Mouse (Mus musculus) urinary bladder, adult 18-20 months (tissue): Measurements from ENCODE around the gene Tsen2.

ENCODE experiments used
- DNase-seq, 2 experiments: peaks; one replicate each; pipeline ENCODE4 v3.0.0; 2022; ENCODE audit warnings: low spot score in 2 of 2, mixed read lengths in 2 of 2

Gene Tsen2

DNA sequence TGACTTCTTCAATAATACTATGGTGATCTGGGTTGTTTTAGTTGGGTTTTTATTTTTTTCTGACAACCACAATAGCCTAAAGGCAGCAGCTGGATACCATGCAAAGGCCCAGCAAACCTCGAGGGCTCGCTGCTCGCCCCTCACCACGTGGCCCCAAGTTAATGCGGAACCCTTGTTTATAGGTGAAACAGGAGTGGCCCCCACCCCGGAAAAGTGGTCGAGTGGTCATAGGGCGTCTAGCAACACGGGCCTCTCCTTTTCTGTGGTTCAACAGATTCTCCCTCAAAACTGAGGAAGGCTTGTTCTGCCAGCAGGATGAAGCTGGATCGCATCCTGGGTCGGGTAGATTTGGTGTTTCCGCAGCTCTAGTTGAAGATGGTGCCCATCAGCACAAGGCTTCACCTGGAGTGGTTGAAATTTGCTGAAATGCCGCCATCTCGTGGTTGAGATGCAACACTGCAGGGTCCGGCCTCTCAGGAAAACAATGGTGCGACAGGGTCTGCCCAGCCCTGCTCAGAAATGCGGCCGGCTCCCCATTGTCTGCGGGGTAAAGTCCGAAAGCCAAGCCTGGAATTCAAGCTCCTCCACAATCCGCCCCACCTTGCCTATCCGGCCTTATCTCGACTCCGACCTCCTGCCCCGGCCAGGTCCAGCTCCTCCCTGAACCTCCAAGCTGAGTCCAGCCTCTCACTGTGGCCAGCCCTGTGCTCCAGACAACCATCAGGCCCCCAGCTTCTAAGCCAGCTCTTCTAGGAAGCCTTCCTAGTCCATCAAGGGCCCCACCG, 5.6 kb upstream of the Tsen2 start:
- peak; percentile 82 to 84 for DNase-seq

DNA sequence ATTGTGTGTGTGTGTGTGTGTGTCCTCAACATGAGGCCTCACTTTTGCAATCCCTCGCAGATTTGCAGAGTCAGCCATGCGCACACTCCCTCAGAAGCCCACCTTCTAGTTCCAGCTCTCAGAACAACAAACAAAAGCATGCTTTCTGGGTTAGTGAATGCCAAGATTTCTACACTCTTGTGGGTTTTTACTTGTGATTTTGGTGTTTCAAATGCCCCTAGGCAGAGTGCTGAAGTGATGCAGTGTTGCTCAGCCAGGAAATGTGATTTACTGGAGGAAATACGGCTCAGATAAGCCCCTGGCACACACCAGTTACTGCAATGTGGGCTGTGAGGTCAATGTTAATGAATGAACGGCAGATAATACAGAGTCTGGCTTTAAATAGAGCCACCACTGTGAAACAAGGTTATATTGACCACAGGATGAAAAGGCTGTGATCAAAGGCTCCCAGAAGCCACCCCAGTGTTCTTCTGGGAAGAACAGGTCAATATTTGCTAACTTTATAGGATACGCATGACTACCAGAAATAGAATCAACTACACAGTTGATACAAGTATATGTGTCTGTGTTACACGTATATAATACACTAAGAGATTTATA, 2.7 kb upstream of the Tsen2 start:
- no peak for DNase-seq

DNA sequence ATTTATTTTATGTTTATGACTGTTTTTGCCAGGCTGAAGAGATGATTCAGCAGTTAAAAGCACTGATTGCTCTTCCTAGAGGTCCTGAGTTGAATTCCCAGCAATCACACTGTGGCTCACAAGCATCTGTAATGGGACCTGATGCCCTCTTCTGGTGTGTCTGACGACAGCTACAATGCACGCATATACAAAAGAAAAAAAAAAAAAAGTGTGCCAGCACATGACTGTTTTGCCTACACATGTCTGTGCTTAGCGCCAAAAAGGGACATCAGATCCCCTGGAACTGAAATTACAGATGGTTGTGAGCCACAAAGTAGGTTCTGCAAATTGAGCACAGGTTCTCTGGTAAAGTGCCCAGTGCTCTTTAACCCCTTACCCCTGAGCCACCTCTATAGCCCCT, 2.1 kb upstream of the Tsen2 start:
- DNase-seq, result no peak

DNA sequence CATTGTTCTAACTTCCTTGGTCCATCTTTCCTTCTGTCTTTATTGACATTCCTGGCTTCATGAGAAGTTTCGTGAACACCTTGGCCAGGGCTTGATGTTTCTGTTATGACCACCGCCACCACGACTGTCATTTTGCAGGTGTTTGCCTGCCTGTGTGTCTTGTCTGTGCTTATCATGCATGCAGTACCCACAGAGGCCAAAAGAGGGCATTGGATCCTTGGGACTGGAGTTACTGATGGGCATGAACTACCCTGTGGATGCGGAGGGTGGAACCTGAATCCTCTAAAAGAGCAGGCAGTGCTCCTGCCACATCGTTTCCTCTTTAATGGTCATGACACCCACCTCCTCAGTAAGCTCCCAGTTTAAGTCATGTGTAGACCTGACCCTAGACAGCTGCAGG, 1.8 kb downstream of the Tsen2 start:
- DNase-seq, result no peak

DNA sequence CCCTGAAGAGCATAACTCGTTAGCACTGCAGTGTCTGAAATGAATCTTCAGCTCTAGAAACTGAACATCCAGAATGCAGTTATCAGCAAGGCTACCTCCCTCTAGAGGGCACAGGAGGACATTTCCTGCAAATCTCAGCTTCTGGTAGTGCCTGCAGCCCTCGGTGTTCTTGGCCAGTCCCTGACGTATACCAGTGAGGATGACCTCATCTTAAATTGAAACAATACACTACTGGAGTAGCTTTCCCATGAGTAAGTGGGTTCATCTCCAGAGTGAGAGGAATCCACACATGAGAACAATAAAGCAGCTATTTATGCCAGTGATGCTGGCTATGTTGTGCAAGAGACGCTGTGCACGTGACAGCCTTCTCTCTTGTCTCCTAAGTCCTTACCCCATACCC, 11.0 kb downstream of the Tsen2 start:
- no peak for DNase-seq

DNA sequence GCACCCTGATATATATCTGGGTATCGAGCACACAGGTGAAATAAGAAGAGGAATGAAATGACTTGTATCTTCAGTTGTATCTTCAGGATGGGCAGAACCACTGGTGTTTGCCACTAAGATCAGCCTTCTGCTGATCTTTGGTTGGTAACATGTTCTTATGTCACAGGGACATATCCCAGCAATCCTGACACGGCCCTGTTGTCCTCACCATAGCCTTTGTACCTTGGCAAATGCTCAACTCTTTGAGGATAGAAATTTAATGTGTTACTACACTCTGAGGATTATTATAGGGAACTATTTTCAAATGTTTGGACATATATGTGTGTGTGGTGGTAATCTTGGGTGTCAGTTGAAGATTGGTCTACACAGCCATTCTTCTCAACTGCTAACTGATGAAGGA, 13.7 kb downstream of the Tsen2 start:
- DNase-seq, result no peak

DNA sequence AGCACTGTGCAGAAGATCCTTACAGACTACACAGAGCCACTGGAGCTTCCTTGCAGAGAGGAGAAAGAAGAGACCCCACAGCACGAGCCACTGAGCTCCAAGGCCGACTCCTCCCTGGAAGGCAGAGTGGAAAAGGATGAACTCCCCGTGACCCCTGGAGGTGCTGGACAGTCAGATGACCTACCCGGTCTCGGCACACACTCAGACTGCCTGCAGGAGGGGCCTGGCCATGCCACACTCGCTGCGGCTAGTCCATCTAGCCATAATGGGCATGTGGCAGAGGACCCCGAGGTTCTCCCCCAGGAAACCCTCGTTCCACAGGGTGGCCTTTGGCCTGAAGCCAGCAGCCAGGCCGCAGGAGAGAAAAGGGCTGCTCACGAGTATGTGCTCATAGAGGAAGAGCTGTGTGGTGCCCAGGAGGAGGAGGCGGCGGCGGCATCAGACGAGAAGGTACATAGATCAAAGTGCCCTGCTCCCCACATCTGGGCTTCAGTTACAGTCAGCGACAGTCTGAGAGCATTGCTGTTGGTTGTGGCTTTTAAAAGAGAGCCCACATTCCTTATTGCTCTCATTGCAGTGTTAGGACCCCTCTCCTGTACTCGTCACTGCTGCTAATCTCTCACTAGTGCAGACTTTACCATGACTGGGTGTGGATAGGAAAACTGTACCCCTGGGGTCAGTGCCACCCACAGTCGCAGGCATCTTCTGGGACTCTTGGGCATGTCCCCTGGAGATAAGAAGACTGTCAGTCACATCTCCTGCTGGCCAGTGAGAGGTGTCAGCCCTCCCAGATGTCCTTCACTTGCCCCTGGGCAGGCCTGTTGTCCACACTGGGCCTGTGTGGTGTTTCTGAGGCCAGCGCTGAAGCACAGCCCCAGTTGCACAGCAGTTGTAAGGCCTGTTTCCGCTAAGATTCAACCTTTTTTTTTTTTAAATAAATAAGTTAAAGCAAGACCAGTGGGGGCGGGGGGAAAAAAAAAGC, 15.5 kb downstream of the Tsen2 start:
- no peak for DNase-seq

DNA sequence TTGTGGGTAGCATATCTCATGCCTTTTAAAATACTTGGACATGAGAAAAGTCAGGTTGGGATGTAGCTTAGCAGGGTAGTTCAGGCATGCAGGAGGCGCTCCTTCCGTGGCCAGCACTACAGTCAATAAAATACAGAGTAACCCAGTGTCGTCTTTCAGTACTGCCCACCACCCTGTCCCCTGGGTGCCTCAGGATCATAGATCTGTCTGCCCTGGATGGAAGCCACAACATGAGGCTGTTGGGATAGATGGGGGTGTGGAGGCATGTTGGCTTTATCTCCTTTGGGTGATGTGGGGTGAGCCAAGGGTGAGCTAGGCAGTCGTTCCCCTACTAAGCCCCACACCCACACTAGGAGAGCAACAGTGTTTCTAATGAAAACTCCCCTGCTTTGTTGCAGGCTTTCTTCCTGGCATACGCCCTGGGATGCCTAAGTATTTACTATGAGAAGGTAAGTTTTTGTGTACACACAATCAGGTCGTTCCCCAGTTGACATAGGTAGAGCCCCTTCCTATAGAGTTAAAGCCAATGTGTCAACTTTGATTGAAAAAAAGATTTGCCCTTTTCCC, 21.1 kb downstream of the Tsen2 start:
- DNase-seq, result no peak

DNA sequence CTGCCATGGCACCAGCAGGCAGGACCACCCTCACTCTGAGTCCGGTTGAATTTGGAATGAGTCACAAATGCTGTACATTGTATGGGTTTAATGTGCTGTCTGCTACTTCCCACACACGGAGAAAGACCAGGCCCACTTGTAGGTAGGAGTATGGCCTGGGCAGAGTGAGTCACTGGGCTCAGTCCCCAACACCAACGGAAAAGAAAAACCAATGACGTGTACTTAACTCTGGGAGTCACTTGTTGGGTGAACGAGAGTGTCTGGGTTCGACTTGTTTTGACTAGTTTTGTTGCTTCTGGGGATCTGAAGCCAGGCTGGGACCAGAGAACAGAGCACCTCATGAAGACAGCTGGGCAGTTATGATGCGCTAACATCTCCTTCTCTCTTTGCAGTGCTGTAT, 29.7 kb downstream of the Tsen2 start:
- no peak for DNase-seq

DNA sequence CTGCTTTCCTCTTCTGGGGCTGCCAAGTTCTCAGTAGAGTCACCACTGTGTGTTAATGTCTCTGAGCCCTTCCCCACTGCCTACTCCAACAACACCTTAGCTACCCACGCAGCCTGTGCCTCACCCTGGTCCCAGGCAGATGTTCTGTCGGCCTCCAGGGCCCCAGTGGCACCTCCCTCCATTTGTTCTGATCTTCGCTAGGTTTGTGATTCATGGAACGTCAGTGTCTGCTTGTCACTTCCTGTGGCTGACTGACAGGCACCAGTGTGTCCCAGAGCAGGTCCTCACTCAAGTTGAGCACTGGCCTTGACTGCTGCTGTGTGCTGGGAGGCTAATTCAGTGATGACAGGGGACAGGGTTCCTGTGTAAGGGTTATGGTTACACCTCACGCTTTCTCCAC, 32.9 kb downstream of the Tsen2 start:
- DNase-seq, result no peak

DNA sequence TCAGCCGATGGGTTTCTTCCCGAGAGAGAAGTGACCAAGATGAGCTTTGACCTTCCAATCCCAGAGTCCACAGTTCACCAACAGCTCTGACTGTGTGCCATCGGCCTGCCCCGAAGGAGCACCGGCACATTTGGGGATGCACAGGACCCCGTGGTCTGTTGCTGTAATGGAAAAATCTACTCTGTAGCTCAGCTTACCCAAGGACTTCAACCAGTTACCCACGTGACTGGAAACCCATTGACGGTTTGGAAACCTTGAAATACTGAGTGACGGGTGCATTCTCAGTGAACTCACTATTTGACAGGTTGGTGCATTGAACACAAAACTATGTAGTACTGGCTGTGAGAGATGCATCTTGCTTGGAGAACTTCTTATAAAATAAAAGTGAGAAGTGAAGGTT, 33.5 kb downstream of the Tsen2 start:
- no peak for DNase-seq

DNA sequence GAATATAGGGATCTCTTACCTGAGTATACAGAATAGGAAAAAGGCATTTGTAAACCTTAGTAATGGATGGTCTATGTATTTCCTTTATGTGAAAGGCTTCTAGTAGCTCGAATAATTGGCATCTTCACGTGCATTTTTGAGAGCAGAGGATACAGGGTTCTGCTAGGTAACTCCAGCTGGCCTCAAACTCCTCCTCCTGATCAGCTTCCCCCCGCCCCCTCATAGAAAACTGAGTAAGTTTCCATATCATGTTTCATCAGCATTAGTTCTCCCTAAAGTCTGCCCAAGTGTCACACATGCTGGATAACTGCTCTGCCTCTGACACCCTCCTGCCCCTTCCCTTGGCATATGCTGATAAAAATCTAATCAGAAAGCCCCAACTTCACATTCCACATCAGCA, 36.3 kb downstream of the Tsen2 start:
- DNase-seq, result no peak

DNA sequence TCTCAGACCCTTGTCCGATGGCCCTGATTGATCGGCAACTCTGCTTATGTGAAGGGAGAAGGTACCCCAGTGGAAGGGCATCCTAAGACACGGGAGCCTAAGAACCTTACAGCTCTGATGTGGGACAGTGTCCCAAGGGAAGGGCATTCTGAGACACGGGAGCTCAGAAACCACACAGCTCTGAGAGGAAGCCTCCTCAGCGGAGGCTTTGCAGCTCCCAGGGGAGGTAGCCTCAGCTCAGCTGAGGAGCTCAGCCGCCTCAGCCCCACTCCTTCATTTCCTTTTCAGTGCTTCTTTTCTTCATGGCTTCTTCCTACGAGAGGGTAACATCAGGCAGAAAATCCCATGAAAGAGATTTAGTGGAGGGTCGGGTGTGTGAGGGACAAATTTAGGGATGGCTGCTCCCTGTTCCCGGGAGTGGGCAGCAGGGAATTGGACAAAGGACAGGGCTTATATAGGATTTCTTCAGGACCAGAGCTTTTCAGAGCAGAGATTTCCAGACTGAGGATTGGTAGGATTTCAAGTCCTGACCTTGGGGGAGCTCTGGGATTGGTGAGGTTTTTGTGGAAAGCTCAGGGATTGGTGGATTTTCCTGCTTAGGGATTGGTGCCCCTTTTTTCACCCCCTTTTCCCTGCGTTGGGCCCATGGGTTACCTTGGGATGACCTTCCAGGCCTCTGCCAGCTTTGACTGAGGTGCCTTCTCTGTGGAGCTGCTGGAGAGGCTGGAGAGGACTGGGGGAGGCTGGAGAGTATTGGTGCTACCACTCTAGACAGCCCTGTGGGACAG, 38.1 kb downstream of the Tsen2 start:
- no peak for DNase-seq

DNA sequence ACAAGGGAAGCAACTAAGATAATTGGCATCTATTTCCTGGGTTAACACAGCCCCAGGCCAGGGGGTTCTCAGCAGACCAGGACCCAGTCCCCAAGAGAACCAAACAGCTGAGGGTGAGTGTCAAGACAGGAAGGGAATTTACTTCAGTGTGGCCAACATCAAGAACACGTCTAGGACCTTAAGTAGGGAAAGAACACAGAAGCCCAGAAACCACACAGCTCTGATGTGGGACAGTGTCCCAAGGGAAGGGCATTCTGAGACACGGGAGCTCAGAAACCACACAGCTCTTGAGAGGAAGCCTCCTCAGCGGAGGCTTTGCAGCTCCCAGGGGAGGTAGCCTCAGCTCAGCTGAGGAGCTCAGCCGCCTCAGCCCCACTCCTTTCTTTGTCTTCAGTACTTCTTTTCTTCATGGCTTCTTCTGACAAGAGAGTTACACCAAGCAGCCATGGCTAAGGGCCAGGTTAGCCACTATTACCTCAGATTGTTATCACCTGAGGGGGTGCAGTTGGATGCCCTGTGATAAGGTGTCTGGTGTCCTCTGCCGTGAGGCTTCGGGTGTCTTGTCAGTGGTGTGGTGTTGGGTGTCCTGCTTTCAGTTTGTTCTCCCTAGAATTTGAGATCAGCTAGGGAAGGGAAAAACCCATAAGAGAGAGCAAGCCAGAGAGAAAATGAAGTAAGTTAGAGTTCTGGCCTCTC, 39.1 kb downstream of the Tsen2 start:
- no peak for DNase-seq

DNA sequence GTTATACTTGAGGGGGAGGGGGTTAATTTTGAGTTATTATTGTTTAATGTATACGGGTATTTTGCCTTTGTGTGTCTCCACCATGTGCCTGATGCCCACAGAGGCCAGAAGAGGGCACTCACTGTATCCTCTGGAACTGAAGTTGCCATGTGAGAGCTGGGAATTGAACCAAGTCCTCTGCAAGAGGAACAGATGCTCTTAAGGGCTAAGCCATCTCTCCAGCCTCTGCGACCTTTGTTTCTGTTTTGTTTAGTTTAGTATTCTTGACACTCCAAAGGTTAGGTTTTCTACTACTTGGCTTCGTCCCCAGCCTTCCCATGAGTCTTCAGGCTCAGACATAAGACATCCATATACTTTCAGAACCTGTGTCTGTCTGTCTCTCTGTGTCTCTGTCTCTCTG, 39.7 kb downstream of the Tsen2 start:
- no peak for DNase-seq

DNA sequence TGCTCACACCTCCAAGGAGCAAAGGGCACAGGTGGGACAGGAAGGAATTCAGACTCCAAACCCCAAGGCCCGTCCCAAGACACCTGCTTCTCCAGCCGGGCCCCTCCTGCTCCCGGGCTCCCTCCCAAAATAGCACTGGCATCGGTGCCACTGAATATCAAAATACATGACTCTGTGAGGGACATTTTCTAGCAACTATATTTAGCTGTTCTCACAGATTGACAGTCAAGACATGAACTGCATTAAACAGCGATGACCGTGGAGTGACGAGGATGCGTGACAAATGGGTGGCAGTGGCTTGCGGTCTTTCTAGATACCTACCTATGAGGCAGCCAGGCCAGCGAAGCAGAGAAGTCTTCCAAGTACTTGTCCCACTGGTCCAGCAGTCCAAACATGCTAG, 41.9 kb downstream of the Tsen2 start:
- DNase-seq, result no peak

DNA sequence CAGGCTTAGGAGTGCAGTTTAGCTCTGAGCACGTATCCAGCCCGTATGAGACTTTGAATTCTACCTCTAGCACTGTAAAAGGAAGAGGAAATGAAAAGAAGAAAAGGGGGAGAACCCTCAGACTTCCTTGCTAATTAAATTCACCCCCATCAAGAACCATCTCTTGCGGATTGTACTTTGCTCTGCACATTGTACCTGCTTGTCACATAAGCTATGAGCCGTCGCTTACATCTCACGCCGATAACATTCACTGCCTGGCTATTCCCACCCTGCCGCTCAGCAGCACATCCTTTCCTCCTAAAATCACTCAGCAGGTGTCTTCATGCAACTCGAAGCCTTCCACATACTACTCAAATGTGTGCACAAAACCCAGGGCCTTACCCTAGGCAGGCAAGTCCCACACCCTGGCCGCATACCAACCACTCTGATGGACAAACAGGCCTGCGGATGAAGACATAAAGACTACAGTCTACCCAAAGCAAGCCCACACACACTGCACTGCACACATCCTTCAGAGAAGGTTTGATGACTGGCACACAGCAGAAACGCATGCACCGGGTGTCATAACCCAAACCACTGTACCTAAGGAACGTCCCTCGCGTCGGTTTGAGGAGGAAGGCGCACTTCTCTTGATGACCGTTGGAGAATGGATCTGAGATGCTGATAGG, 47.4 kb downstream of the Tsen2 start:
- no peak for DNase-seq

DNA sequence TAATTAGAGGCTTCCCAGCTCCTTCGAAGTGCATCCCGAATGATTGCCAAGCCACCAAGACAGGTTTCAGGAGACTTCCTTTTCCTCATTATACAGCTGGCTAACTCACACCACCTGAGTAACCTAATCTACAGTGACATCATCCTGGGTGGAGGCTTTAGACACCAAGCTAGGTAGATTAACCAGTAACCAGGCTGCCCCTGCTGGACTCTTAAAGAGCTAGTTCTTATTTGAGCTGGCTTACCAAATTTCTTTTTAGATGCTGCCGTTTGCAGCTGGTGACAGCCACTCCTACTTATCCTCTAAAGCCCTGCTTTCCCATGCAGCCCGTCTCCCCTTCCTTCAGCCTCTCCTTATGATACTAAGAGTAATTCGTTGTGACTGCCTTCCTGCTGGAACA, 48.0 kb downstream of the Tsen2 start, which contains the start of gene Mkrn2os:
Gene Mkrn2os (minus strand): TSS at position 119 of the 400 bp plus-strand sequence.
- DNase-seq, result no peak

DNA sequence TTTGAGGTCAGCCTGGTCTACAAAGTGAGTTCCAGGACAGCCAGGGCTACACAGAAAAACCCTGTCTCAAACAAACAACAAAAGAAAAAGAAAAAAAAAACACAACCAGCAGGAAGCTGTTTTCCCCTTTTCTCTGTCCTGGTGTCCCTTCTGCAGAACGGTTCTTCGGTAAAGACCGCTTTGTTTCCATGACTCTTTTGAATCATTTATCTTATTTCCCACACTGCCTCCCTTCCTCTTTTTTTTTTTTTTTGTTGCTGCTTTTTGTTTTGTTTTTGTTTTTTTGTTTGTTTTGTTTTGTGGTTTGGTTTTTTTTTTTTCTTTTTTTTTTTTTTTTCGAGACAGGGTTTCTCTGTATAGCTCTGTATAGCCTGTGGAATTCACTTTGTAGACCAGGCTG, 48.8 kb downstream of the Tsen2 start:
- DNase-seq, result no peak

DNA sequence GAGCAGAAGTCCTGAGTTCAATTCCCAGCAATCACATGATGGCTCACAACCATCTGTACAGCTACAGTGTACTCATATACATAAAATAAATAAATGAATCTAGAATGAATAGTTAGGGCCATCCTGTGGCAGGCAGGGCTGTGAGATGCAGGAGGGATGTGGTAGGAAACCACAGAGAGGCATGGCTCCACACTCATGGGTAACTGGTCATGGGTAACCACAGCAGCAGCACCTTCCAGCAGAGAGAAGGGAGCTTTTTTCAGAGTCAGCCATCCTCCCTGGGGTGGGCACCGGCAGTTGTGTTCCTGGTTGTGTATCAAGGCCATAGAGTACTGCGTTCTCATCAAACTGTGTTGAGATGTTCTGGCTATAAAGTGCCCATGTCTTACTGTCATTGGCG, 50.0 kb downstream of the Tsen2 start:
- DNase-seq, result no peak
